Mouse (Mus musculus) right cerebral cortex, postnatal 36 days (tissue): ENCODE measurements at regions not wholly inside any gene's neighbourhood (a gene's known extent, or its start where the extent isn't known, plus 50 kb on each side); places are given as distances from the start of the nearest gene placed in this dataset.

Experiments
- DNase-seq, 2 experiments: peaks; one replicate each; pipeline ENCODE4 v3.0.0; 2022; ENCODE audit warnings: low spot score in 2 of 2, mixed read lengths in 1 of 2

DNA sequence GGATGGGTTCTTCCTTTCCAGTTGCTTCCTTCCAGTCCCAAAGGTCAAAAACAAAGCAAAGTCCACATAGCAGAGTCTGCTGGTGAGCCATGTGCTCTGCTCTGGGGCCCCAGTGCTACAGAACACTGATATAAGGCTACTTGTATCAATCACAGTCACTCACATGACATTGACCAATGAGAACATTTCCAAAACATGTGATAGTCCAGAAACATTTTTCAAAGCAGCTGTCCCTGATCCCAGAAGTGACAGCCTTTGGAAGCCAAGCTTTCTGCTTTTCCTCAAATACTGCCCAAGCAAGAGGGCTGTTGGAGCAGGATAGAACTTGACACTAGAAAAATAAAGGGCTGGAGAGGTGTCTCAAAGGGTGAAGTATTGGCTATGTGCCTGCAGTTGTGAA lies 106.5 kb upstream of the Tgfbr2 start:
- no peak for DNase-seq

DNA sequence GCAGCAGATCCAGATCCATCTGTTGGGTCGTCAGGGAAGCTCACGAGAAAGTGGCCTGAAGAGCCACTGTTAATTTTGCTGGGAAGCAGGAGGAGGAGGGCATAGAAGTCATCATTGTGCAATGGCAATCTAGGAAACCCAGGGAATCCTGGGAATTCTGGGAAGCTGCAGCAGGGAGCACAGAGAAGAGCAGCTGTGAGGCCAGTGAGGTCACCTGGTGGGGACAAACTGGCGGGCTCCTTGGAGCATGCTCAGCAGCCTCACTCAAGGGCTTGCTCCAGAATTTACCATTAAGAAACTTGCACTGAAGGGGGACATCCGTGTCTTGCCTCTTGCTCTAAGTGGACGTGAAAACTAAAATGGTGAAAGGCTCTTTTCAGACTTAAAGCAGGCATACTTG lies 105.0 kb upstream of the Tgfbr2 start:
- DNase-seq = no peak

DNA sequence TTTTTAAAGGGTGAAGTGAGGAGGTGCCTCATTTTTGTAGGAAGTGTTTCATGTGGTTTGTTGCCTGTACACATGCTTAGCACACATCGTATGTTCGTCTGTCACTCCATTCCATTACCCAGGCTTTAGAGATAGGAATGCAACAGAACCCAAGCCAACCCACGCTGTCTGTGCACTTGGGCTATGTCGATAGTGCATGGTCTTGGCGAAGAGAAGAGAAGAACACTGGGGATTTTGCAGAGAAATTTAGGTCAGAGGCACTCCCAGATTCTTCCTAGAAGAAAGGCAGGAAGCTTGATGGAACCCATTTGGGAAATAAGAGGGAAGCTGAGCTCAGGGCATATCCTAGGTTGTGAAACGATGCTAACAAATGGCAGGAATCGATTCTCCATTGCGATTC lies 103.7 kb upstream of the Tgfbr2 start:
- no peak for DNase-seq

DNA sequence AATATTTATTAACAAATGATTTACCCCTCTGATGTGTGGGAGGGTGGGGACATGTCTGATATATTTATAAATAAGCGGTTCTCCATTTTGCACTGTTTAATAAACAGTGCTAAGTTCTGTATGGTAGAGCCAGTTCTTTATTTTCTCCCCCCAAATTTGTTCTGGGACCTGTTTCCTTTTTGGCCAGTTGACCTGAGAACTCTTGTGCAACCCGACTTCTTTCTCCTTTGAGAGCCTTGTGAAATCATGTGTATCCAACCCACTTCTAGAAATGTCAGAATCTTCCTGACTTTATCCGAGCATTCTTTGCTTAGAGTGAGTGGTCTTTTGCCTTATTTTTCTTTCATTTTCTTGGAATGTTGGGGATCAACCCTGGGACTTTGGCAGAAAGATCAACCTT lies 102.6 kb upstream of the Tgfbr2 start:
- DNase-seq = no peak

DNA sequence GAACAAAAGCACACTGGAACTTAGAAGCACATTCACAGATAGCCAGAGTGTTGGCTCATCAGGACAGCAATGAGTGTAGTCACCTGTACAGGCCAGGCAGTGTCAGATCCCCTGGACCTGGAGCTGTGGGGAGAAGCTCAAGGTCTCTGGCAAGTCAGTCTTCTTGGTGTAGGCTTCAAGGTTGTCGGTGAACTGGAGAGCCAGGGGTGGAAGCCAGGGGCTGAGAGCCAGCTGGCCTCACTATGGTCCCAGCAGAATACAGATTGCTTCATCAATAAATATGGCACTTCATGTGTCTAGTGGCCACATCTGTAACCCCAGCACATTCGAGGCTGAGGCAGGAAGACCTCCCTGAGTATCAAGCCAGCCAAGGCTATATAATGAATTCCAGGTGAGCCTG lies 101.0 kb upstream of the Tgfbr2 start:
- no peak for DNase-seq

DNA sequence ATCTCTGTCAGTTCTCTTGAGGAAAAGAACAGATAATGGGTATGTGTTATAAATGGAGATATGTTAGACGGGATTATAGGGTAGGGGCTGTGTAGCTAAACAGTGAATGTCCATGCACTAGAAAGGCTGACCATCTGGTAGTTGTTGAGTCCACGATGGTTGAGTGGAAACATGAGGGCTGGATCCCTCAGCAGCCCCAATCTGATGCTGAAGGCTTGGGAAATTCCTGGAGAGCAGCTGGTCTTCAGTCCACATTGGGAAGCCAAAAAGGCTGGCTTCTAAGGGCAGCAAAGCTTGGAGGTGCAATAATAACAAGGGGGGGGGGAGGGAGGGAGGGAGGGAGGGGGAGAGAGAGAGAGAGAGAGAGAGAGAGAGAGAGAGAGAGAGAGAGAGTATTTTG lies 97.3 kb upstream of the Tgfbr2 start:
- no peak for DNase-seq

DNA sequence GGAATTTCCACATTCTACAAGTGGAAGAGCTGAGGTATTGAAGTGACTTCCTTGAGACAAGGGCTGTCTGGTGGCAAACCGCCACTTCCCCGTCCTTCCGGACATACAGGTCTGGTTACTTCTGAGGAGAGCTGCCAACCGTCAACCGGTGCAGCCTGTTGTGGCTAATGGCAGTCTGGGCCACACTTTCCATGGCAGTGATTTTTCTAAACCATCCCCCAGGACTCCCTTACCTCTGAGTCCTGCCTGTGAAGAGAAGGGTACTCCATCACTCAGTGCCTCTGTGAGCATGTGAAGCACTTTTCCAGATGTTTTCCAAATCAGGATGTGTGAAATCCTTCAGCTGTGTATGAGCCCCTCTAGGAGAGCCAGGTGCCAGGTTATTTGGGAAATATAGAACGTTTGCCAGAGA lies 95.3 kb upstream of the Tgfbr2 start:
- no peak for DNase-seq

DNA sequence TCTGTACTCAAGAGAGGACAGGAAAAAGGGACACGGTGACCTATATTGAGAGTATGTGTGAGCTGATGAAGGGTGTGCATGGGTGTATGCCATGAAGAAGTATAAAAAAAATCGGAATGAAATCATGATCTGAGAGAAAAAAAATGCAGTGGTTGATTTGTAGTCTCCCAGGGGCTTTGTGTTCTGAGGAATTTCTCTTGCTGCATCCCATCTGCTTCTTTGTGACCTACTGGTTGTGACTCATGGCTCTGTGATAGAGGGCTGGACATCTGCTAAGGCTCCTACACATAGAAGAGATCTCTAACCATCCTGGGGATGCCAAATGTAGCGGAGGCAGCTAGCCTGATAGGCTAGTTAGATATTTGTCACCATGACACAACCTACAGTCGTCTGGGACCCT lies 92.3 kb upstream of the Tgfbr2 start:
- DNase-seq = no peak

DNA sequence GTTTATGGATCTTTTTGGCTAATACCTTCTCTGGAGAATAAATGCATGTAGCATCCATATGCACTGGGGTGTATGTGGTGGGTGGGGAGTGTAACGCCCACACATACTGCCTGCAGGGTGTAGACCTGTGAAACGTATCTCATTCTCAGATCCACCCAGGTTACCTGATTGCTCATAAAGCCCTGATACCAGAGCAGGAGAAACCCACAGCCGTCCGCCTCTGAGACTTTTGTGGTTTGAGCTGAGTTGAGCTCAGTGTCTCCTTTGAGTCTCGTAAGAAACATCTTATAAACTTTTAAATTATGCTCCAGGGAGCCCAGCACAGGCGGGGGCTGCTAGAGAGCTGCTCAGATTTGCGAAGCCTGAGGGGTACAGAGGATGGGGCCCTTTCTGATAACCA lies 88.7 kb upstream of the Tgfbr2 start:
- DNase-seq = no peak

DNA sequence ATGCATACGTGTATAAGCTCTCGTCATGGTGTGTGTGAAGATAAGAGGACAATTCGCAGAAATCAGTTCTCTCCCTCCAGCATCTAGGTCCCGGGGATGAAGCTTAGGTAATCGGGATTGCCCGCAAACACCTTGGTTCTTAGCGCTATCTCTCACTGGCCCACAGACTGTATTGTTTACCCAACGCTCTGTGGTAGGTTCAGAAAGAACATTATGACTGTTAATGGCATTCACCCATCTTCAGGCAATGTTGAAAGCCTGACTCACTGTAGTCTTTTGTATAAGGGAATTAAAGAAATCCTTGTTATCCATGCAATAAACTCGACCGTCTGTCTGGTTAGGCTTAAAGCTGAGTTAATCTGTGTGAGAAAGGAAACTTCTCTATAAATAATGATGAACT lies 84.4 kb upstream of the Tgfbr2 start:
- no peak for DNase-seq

DNA sequence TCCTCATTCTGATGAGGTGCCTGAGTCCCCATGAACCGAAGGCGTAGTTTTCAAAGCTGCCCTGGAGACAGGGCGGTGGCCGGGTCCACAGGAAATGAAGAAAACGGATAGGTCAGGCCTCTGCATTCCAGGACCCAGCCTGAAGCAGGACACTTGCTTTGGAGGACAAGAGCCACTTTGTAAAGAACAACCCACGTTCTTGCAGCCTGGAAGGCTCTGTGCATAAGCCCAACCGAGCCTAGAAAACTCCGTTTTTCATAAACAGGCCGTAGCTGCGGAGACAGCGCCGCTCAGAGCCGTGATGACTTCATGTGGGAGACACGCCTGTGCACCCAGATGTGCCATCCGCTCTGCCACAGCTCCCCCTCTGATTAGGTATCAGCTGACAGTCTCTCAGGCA lies 78.4 kb upstream of the Tgfbr2 start:
- peak in 1 of 2 experiments; percentile 3 for DNase-seq

DNA sequence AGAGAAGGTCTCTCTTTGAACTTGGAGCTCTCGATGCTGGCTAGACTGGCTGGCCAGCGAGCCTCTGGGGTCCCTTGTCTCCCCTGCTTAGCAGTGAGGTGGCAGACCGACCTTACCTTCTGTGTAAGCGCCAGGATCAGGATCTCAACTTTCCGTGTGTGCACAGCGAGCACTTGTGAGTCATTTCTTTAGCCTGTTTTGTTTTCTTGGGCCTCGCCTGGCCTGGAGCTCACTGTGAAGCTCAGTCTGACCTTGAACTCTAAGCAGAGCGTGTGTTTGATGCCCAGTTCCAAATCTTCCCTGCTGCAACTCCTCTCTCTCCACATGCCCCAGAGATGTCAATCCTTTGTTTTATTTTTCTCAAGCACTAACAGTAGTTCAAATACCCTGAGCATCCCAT lies 77.6 kb upstream of the Tgfbr2 start:
- DNase-seq = no peak

DNA sequence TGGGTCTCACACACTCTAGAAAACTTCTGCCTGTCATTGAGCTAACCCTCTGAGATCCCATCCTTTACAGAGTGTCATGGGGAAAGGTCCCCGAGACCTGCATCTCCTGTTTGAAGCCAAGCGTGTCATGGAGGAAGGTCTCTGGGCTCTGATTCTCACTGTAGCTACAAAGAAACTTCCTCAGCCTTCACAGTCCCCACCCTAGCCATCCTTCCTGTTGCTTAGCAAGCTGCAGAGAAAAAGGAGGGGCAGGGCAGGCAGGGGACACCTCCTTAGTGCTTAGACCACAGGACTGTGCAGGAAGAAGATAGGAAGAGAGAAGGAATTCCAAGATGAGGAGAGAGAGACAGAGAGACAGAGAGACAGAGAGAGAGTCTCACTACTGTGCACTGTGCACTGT lies 74.6 kb upstream of the Tgfbr2 start:
- DNase-seq = no peak

DNA sequence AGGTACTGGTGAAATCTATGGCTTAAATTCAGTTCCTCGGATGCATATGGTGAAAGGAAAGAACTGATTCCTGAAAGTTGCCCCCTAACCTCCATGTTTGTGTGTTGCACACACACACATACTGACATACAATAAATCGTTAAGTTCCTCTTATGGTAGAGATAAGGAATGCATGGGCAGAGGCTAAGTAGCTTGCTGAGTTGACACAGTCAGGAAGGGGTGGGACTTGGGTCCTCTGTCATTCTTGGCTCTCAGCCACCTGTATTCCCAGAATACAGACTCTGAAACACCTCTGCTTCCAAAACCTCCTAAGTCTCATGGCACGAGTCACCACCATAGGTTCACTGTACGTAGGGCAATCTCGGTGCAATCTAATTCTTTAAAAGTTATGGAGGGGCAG lies 70.0 kb upstream of the Tgfbr2 start:
- DNase-seq = no peak

DNA sequence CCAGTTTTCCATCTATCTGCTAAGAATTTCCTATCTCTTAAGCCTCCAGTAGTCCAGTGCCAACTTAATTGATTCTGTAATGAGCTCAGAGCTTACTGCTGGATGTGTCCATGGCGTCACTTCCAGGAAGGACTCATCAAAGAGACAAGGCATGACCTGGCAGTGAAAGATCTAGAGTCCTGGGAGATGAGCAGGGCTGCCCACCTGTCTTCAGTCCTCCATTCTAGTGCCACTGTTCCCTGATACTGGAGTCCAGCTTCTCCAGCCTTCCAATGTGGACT lies 69.4 kb upstream of the Tgfbr2 start:
- no peak for DNase-seq

DNA sequence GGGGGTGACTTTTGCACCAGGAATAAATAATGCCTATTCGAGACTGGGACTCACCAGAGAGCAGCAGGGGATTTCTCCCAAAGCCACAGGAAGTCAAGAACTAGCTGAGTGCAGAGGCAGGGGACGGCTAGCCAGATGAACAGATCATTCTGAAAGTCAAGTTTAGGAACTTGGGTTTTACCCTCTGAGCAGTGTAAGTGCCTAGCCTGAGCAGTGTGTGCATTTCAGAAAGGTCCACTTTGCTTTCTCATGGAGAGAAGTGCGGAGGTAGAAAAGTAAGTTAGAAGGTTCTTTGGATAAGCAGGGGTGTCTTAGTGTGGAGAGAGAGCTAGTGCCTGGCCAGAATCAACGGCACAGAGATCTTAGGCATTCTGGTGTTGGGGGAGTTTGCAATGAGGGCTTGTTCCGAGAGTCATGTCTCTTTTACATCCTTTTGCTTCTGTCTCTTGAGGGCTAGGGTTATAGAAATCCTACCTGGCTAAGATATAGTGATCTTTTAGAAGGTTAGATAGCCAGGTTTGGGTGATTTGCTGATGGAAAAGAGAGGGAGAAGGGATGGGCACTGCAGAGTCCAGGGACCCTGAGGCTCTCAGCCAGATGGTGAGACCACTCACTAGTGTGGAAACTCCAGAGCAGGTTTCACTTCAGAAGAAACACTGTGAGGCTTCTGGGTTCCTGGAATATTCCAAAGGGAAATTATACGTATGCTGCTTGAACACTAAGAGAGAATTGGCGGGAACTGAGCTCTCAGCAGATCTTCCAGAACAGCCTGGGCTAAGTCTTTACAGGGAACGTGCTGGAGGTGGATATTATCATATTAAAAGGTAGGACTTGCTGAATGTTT lies 68.8 kb upstream of the Tgfbr2 start:
- no peak for DNase-seq

DNA sequence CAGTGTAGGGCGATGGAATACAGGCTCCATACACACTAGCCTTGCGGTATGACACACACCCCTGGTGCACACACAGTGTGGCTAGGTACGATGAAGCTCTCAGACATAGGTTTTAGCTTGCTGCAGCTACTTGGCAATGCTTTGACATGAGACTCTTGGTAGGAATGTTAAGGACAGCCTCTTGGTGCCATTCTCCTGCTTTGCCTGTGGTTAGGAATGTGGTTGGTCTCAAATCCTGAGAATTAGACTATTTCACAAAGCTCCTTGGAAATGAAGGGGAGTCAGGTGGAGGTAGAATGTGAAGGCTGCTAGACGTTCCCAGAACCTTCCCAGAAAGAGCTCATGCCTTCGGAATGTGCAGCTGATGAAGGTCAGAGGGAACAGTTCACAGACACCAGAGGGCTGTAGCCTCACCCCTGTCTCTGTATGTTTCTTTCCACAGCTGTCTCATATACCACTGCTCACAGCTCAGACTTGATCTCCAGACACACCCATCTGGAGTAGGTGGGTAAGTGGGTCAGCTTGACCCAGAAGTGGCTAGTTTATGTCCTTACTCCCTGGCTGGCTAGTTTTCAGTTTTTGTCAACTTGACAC lies 66.9 kb upstream of the Tgfbr2 start:
- DNase-seq = no peak

DNA sequence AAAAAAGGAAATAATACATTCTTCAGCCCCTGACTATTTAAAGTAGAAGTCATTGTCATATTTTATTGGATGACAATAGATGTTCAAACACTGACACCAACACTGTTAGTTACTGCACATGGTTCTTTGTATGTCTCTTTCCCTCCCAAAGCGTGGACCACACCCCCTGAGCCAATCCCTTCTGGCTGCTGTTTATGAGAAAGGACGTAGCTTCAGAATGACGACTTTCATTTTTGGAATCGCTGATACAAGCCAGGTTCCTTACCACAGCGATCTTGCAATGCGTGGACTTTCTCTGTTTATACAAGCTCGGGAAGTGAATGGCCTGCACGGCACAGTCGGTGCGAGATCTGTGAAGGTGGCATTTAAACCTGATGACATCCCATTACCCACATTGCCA lies 66.1 kb upstream of the Tgfbr2 start:
- no peak for DNase-seq

DNA sequence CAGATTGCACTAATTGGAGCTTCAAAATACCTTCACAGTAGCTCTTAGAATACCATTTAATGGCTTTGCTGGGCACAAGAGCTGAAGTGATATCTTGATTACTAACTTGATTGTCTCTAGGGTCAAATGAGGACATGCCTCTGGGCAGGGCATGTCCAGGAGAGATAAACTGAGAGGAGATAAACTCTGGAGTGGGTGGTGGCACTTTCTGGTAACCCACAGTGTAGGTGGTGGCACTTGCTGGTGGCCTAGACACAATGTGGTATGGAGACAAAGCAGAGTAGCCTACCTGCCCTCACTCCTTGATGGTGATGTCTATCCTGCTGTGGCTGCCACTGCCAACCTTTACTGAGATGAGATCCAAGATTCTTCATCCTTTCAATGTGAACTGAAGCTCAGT lies 61.7 kb upstream of the Tgfbr2 start:
- no peak for DNase-seq

DNA sequence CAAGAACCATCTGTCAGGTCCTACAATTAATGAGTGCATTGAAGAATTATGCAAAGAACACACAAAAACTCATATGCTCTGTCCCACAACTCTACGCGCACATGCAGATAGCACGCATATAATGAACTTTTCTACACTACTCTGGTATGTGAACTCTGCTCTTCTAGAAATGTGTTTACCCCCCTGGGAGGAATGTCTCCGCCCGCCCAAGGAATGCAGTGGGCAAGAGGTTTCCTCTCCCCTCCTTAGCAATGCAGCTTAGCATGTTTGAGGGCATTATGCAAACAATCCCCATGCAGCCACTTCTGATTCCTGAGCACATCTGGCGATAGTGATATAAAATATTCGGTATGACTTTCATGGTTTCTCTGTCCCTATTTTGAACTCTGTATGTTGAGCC lies 59.0 kb upstream of the Tgfbr2 start:
- no peak for DNase-seq

DNA sequence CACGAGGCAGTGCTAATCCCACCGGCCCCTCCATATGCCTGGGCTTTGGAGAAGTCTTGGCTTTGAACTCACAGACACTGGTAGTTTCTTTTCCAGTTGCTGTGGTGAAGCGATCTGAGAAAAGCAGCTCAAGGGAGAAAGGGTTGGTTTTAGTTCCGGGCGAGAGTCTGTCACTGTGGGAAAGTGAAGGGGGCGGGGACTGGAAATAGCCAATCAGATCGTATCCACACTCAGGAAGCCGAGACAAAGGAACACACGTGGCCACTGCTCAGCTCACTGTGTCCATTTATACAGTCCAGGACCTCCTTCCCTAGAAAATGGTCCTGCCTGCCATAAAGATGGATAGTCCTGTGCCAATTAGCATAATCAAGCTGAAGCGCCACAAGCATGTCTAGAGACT lies 57.2 kb upstream of the Tgfbr2 start:
- DNase-seq = no peak

DNA sequence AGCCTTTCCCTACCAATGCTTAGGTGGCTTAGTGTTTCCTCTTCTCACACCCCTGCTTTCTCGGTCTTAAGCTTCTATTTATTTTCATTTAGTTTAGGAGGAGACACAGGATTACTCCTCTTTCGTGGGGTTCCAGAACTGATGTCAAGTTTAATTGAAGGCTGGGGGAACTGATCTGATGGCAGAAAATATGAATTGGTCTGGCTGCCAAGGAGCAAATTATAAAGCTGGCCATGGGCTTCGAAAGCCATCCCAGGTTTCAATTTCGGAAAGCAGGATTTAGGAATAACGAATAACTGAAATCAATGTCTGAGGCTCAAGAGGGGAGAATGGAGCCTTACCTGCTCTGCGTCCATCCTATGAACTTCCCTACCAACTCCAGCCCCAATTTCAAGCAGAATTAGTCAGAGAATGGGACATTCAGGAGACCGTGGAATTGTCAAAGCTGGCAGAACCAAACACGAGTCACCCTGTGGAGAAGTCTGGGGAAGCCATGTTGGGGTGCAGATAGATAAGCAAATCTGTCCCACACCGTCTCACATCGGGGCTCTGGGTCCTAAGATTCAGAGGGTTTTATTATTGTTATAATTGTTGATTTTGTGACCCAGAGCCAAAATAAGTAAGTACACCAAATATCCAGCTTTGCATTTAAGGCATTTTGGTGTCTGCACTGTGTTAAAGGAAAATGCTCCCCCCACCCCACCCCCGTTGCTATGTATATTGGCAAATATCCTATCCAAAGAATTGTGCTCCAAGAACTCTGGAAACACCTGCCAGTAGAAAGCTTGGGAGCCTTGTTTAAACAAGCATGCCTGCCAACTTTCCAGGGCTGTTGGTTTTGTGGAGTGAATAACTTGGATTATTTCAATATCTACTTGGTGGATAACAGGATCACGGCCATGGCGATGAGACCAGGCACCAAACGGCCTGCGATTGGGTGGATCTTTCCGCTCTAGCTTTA lies 56.5 kb upstream of the Tgfbr2 start:
- no peak for DNase-seq

DNA sequence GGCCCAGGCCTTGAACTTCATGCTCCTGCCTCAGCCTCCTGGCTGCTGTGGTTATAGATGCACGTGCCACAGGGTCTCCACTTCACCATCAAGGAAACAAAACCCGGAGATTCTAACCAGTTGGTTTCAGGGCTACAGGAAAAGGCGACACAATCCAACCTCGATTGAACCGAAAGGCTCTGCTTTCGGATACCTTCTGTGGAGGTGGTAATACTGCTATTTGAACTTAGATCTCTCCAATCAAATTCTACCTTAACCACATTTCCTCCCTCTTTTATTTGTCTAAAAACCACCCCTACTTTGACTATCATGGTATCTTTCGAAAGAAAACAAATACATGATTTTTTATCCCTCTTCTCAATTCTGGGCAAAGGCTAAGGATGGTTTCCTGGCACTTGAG lies 55.2 kb upstream of the Tgfbr2 start:
- no peak for DNase-seq
